Comparison of ENCODE assay signal across 19 mouse cellular contexts in the genomic region with DNA sequence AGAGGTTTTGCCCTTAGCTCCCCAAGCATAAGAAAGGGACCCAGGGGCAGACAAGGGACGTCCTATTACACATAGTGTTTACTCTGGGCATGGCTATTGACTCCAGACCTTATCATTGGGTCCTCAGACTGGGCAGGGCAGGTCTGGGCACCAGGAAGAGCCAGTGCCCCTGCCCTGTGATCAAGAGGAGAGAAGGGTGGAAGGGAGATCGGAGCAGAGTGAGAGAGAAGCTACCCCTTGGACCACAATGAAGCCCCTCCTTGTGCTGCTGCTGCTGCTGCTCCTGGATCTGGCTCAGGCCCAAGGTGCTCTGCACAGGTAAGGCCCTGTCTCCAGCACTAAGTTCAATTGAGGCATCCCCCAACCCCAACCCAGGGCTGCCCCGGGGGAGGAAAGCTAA. TPM values are rescaled to one million over a fixed set of nuclear protein-coding genes. Genes with fewer than 3 reads are reported as not detected.
A peak's percentile ranks its signal among the peaks of the same experiment; 100 is the strongest.
DNase-seq lines count a peak whose midpoint lies in the region; ATAC-seq and TF ChIP-seq lines count a peak whose summit lies in the region.
"Had no signal": no experiment of that assay in that cellular context is flagged by ENCODE, and none has a peak within 500 bp of the region (broad histone marks: within the 10 kb centered on the region; RNA-seq: fewer than 3 reads in every experiment).

No protein-coding gene starts in this region.

- no peak for TF ChIP-seq POLR2A in spleen, adult 2 months (IDR thresholded peaks at IDR 0.05; ENCODE audit: low read depth, low read length)

- H3K4me3 ChIP-seq in spleen, adult 2 months (ENCODE audit: extremely low read depth, insufficient read depth, insufficient read length): peak overlapping the region; percentile 25; the same call in 1 of the 2 replicates
- H3K4me3 ChIP-seq: forebrain, embryonic 15.5 days; heart, embryonic 13.5 days; midbrain, embryonic 13.5 days; myocyte had no signal

- no peaks in the 10 kb centered on the region for H3K27me3 ChIP-seq in spleen, adult 2 months (ENCODE audit: control insufficient read depth, insufficient read depth, low read length)
- H3K27me3 ChIP-seq: forebrain, embryonic 15.5 days; midbrain, embryonic 13.5 days had no signal

- no peak for TF ChIP-seq CTCF in spleen, adult 2 months (IDR thresholded peaks at IDR 0.05; ENCODE audit: extremely low read depth, insufficient read depth, insufficient read length, insufficient replicate concordance)

- WGBS in spleen, adult 2 months: 72% methylated on average over 3 of the region's 3 CpGs

- no peaks in the 10 kb centered on the region for H3K4me1 ChIP-seq in spleen, adult 2 months (ENCODE audit: control insufficient read depth, insufficient read depth, insufficient read length)

- intact Hi-C loops in left cerebral cortex, postnatal 36 days (cut with DNase I): no loop called here

- H3K27ac ChIP-seq in spleen, adult 2 months (ENCODE audit: insufficient read depth, low read length): no peak overlapping the region; the same call in 1 of the 2 replicates
- H3K27ac ChIP-seq: forebrain, embryonic 15.5 days; heart, embryonic 13.5 days; midbrain, embryonic 13.5 days had no signal

- H3K36me3 ChIP-seq in spleen, adult 2 months (ENCODE audit: control insufficient read depth, insufficient read depth, low read length): no peaks in the 10 kb centered on the region
- H3K36me3 ChIP-seq: forebrain, embryonic 15.5 days; heart, embryonic 13.5 days; midbrain, embryonic 13.5 days had no signal

- peak; percentile 73 for ATAC-seq in erythroblast, adult 5-6 weeks (replicated peaks; ENCODE audit: low FRiP score, poor library complexity, severe bottlenecking)
- peak; percentile 73 for ATAC-seq in erythroid progenitor cell, adult 5-6 weeks (replicated peaks; ENCODE audit: low FRiP score, poor library complexity, severe bottlenecking)
- ATAC-seq: forebrain, embryonic 15.5 days; hindbrain, embryonic 16.5 days; midbrain, embryonic 13.5 days had no signal

- DNase-seq in spleen, adult 2 months (ENCODE audit: low read depth in 1 of 2, low spot score in 2 of 2): peak in 1 of 2 experiments; percentile 2
- no peak for DNase-seq in spleen, postnatal 14 days (ENCODE audit: low spot score in 2 of 2)
- peak; percentile 60 to 79 for DNase-seq in spleen, postnatal 4 days (ENCODE audit: low spot score in 2 of 2)
- DNase-seq in layer of hippocampus, adult 11-12 months (ENCODE audit: low spot score): no peak
- DNase-seq in left cerebral cortex, postnatal 36 days (ENCODE audit: low spot score in 2 of 2): no peak
- DNase-seq: adrenal gland, adult 2 months; cerebellum, adult 9-11 months; kidney, adult 11 months; layer of hippocampus, postnatal 36 days; thymus, adult 2 months had no signal

RNA-seq across cellular contexts. Expression of a gene that starts 23.6 kb away (rescaled TPM):
- polyA plus RNA-seq in spleen, adult 2 months (2012; rRNA removed): 77.8 and 113 TPM in 2 replicates
- total RNA-seq in erythroblast, adult 5-6 weeks (2015; ENCODE audit: low replicate concordance): 1,800 and 1,836 TPM in 2 replicates
- total RNA-seq in erythroblast, adult 5-6 weeks (2017; ENCODE audit: low replicate concordance): 1,272 and 1,472 TPM in 2 replicates
- total RNA-seq in erythroid progenitor cell, adult 5-6 weeks (2015; ENCODE audit: low replicate concordance): 3,936 and 3,940 TPM in 2 replicates
- total RNA-seq in erythroid progenitor cell, adult 5-6 weeks (2017; ENCODE audit: low replicate concordance): 2,045 and 2,132 TPM in 2 replicates
- total RNA-seq in left cerebral cortex, postnatal 36 days (2021): under 1 TPM in 1 of 2 experiments, not detected in 1; 0.17 TPM
- total RNA-seq: layer of hippocampus, postnatal 36 days had no signal
- polyA plus RNA-seq: cortical plate, adult 2 months; forebrain, embryonic 15.5 days; hindbrain, embryonic 16.5 days; midbrain, embryonic 13.5 days; myocyte; neural tube, embryonic 14.5 days had no signal

RNA-seq across cellular contexts. Expression of a gene that starts 26.7 kb away (rescaled TPM):
- 3.3 and 6.9 TPM in 2 replicates for polyA plus RNA-seq in spleen, adult 2 months (2012; rRNA removed)
- total RNA-seq in erythroblast, adult 5-6 weeks (2015; ENCODE audit: low replicate concordance): 0.58 and 1.0 TPM in 2 replicates
- total RNA-seq in erythroblast, adult 5-6 weeks (2017; ENCODE audit: low replicate concordance): 2.6 and 7.2 TPM in 2 replicates
- 0.72 and 1.3 TPM in 2 replicates for total RNA-seq in erythroid progenitor cell, adult 5-6 weeks (2015; ENCODE audit: low replicate concordance)
- total RNA-seq in erythroid progenitor cell, adult 5-6 weeks (2017; ENCODE audit: low replicate concordance): 1.7 and 4.2 TPM in 2 replicates
- 1 to 10 TPM; 3.0 to 3.3 TPM for total RNA-seq in left cerebral cortex, postnatal 36 days (2021)

Comparison
In these comparisons a context has a peak if more than half of its experiments do, and no peak if none do; other contexts are left out.
1. DNase-seq: peak in spleen, postnatal 4 days (2 of 2); none in spleen, postnatal 14 days (0 of 2), layer of hippocampus, adult 11-12 months (single experiment) and left cerebral cortex, postnatal 36 days (0 of 2).
2. RNA of a gene that starts 23.6 kb away (total RNA-seq): 2,045 to 3,940 TPM in erythroid progenitor cell, adult 5-6 weeks and 1,272 to 1,836 TPM in erythroblast, adult 5-6 weeks; 0.17 TPM in left cerebral cortex, postnatal 36 days; every median in the first group is over 1,000 times any median in the second.